Mouse (Mus musculus) E14TG2a.4 (cell line): ENCODE measurements at regions not wholly inside any gene's neighbourhood (a gene's known extent, or its start where the extent isn't known, plus 50 kb on each side); places are given as distances from the start of the nearest gene placed in this dataset.

ENCODE experiments used
- CTCF ChIP-seq: conservative IDR thresholded peaks from 2 replicates; pipeline ENCODE4 v1.5.1; 2014; ENCODE audit warnings: low read length
- NANOG ChIP-seq: IDR thresholded peaks from 2 replicates; pipeline ENCODE4 v1.6.1; 2014; ENCODE audit warnings: borderline replicate concordance, low read length, mixed read lengths

- no peak for TF ChIP-seq CTCF
- no peak for TF ChIP-seq NANOG
Observed at GRCm38 (mm10) chr4:98200701-98201100, 182.4 kb downstream of the Tm2d1 start.
